Mouse (Mus musculus) lung, postnatal 36 days (tissue): ENCODE data around the gene Tfpi2.

ENCODE experiments used
- DNase-seq: peaks from one replicate; pipeline ENCODE4 v3.0.0; 2022; ENCODE audit warnings: mixed read lengths

The Tfpi2 gene

GRCm38 (mm10) chr6:3988750-3989149 is at the start of gene Tfpi2:
Gene Tfpi2 (minus strand): TSS chr6:3988919.
- DNase-seq, result no peak

- DNase-seq, result peak; percentile 1
These were observed 42.2 kb upstream of the Tfpi2 start for GRCm38 (mm10) chr6:4030956-4031355.

- no peak for DNase-seq
These were observed 37.6 kb upstream of the Tfpi2 start for GRCm38 (mm10) chr6:4026367-4026766.

- DNase-seq, result no peak
These were observed 33.9 kb upstream of the Tfpi2 start for GRCm38 (mm10) chr6:4022645-4023044.

GRCm38 (mm10) chr6:4009548-4009947 is 20.8 kb upstream of the Tfpi2 start:
- no peak for DNase-seq

- peak; percentile 52 for DNase-seq
These were observed 19.9 kb upstream of the Tfpi2 start for GRCm38 (mm10) chr6:4008501-4009040.

GRCm38 (mm10) chr6:4004808-4005207 is 16.1 kb upstream of the Tfpi2 start:
- no peak for DNase-seq

GRCm38 (mm10) chr6:4003890-4004306 is 15.2 kb upstream of the Tfpi2 start, which contains the start of gene Gng11:
Gene Gng11 (plus strand): TSS chr6:4003904.
- peak; percentile 83 for DNase-seq

- no peak for DNase-seq
These were observed 14.7 kb upstream of the Tfpi2 start for GRCm38 (mm10) chr6:4003445-4003844.

- no peak for DNase-seq
These were observed 12.0 kb upstream of the Tfpi2 start for GRCm38 (mm10) chr6:4000716-4001115.

- no peak for DNase-seq
These were observed 10.6 kb upstream of the Tfpi2 start for GRCm38 (mm10) chr6:3999296-3999695.

GRCm38 (mm10) chr6:3998089-3998488 is 9.4 kb upstream of the Tfpi2 start:
- DNase-seq, result no peak

GRCm38 (mm10) chr6:3993492-3993891 is 4.8 kb upstream of the Tfpi2 start, which contains the start of gene Gngt1:
Gene Gngt1 (plus strand): TSS chr6:3993792.
- DNase-seq, result no peak

- DNase-seq, result no peak
These were observed 5.9 kb downstream of the Tfpi2 start for GRCm38 (mm10) chr6:3982661-3983284.

- no peak for DNase-seq
These were observed 15.0 kb downstream of the Tfpi2 start for GRCm38 (mm10) chr6:3973679-3974078.

GRCm38 (mm10) chr6:3967676-3968626 is 20.8 kb downstream of the Tfpi2 start:
- peak; percentile 58 for DNase-seq

- DNase-seq, result no peak
These were observed 33.8 kb downstream of the Tfpi2 start for GRCm38 (mm10) chr6:3954969-3955368.

GRCm38 (mm10) chr6:3936140-3936714 is 52.5 kb downstream of the Tfpi2 start:
- DNase-seq, result peak; percentile 3

GRCm38 (mm10) chr6:3935606-3936005 is 53.1 kb downstream of the Tfpi2 start:
- peak; percentile 32 for DNase-seq

GRCm38 (mm10) chr6:3935048-3935447 is 53.7 kb downstream of the Tfpi2 start:
- DNase-seq, result no peak

GRCm38 (mm10) chr6:3926140-3926539 is 62.6 kb downstream of the Tfpi2 start:
- no peak for DNase-seq

- DNase-seq, result no peak
These were observed 65.8 kb downstream of the Tfpi2 start for GRCm38 (mm10) chr6:3922870-3923269.

- no peak for DNase-seq
These were observed 72.7 kb downstream of the Tfpi2 start for GRCm38 (mm10) chr6:3916015-3916414.
